Mouse (Mus musculus) olfactory bulb, adult 2 months (tissue): ENCODE measurements around the gene Adssl1. TPM values are rescaled to one million over a fixed set of nuclear protein-coding genes. Genes with fewer than 3 reads are reported as not detected.

Source experiments
- H3K27ac ChIP-seq: fragments of 200-500 bp; 2 replicates; pipeline ENCODE4 v1.5.1; 2012; ENCODE audit warnings: low read depth, low read length; ENCODE audit not compliant: insufficient read depth
- H3K4me1 ChIP-seq: fragments of 200-500 bp; 2 replicates; pipeline ENCODE4 v1.6.1; 2012; ENCODE audit warnings: low read length; ENCODE audit not compliant: control insufficient read depth, insufficient read depth
- H3K4me3 ChIP-seq: fragments of 200-500 bp; 2 replicates; pipeline ENCODE4 v1.5.1; 2012; ENCODE audit warnings: mild to moderate bottlenecking, low read depth, low read length, moderate library complexity; ENCODE audit not compliant: insufficient read depth
- CTCF ChIP-seq: fragments of 200-500 bp; IDR thresholded peaks from 2 replicates; pipeline ENCODE4 v1.5.1; 2012; ENCODE audit warnings: low read depth, mild to moderate bottlenecking, low read length, moderate library complexity; ENCODE audit not compliant: insufficient read depth
- POLR2A ChIP-seq: fragments of 200-500 bp; IDR thresholded peaks from 2 replicates; pipeline ENCODE4 v1.6.1; 2012; ENCODE audit warnings: mild to moderate bottlenecking, low read depth, low read length, moderate library complexity; ENCODE audit not compliant: insufficient read depth
- WGBS: fragments of 180-500 bp; shearing (Covaris S2); methylation state at CpG from one replicate; pipeline ENCODE4 v1.1.7; 2018; 5-methylcytosine and 5-hydroxymethylcytosine counted together
- polyA plus RNA-seq: library from polyadenylated mRNA; stranded (reverse); fragments of >200 nt; gene quantifications from 2 replicates; pipeline ENCODE4 v1.2.4, GENCODE M21; 2012; ENCODE audit warnings: low replicate concordance; ENCODE audit not compliant: missing spikeins, insufficient read depth, insufficient read length

Adssl1 gene
- polyA plus RNA-seq, 1 experiment: not detected

- Histone ChIP-seq H3K4me1 (peaks cover 62% of the 10 kb centered on the region), H3K4me3 (no peak overlapping the region), H3K27ac (peak overlapping the region; percentile 44; the same call in 1 of the 2 replicates)
- TF ChIP-seq POLR2A (no peak), CTCF (no peak)
- WGBS: 73% methylated on average over 9 of the region's 9 CpGs
Measured at GRCm38 (mm10) chr12:112616668-112617067, 3.2 kb upstream of the Adssl1 start.

GRCm38 (mm10) chr12:112617184-112617583 lies 2.7 kb upstream of the Adssl1 start:
- TF ChIP-seq CTCF (no peak), POLR2A (no peak)
- 0 out of 2 replicates have a peak overlapping the region, but pooled peaks have one; percentile 69 for H3K27ac ChIP-seq
- peaks cover 62% of the 10 kb centered on the region for H3K4me1 ChIP-seq
- WGBS: 24% methylated on average over 11 of the region's 11 CpGs
- H3K4me3 ChIP-seq: no peak overlapping the region

DNA sequence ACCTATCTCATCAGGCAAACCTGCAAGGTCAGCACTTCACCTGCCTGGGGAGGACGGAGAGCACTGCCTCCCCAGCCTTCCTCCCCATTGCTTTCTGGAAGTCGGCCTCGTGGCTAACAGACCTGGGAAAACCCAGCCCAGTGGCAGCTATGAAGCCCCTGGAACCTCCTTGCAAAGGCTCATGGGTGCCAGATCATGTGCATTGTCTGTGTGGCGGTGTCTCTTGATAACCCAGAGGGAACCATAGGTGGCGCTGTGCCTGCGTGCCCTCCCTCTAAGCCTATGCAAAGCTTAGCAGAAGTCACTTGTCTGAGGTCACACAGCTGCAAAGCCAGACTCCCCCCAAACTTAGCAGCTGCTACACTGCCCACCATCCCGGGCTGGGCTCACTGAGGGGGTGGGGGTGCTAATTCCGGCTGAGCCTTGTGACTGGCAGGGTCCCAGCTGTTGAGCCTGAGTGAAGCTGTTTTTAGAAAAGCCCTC lies 1.9 kb upstream of the Adssl1 start:
- TF ChIP-seq POLR2A (no peak), CTCF (0 out of 2 replicates have a peak, but pooled peaks have one; percentile 40)

GRCm38 (mm10) chr12:112618981-112619685 lies 712 bp upstream of the Adssl1 start:
- H3K27ac ChIP-seq: peak overlapping the region; percentile 63
- peak overlapping the region; percentile 62; the same call in 1 of the 2 replicates for H3K4me3 ChIP-seq
- TF ChIP-seq CTCF: no peak
- TF ChIP-seq POLR2A: no peak
- 55% methylated on average over 13 of the region's 13 CpGs for WGBS
- H3K4me1 ChIP-seq: peaks cover 63% of the 10 kb centered on the region

More for the DNA sequence above, 1.9 kb upstream of the Adssl1 start:
- Histone ChIP-seq H3K4me1 (peaks cover 62% of the 10 kb centered on the region), H3K27ac (peak overlapping the region; percentile 69), H3K4me3 (no peak overlapping the region)
- WGBS: 10% methylated on average over 8 of the region's 8 CpGs

GRCm38 (mm10) chr12:112620354-112621061 lies 663 bp downstream of the Adssl1 start:
- WGBS: 21% methylated on average over 16 of the region's 16 CpGs
- H3K4me1 ChIP-seq: peaks cover 59% of the 10 kb centered on the region
- peak overlapping the region; percentile 62 for H3K4me3 ChIP-seq
- no peak for TF ChIP-seq POLR2A
- no peak for TF ChIP-seq CTCF
- peak overlapping the region; percentile 63 for H3K27ac ChIP-seq

DNA sequence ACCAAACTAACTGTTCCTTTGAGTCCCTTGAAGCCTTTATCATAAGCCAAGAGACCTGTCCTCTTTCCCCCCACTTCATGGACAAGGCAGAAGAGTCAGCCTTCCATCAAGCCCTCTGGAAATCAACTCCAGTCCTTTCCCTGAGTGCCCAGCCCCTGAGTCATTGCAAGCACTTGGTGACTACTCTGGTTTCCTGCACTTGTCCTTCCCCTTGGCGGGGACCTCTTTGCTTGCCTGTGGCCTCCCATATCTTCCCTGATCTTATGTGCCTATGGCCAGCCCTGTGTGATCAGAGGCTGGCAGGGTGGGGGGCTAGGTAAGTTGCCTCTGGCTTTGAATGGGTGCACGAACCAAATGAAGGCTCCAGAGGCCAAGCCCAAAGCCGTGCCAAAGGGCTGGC lies 2.1 kb downstream of the Adssl1 start:
- TF ChIP-seq POLR2A (no peak), CTCF (no peak)
- WGBS: 83% methylated on average over 3 of the region's 3 CpGs
- Histone ChIP-seq H3K4me3 (no peak overlapping the region), H3K4me1 (peaks cover 55% of the 10 kb centered on the region), H3K27ac (no peak overlapping the region)

DNA sequence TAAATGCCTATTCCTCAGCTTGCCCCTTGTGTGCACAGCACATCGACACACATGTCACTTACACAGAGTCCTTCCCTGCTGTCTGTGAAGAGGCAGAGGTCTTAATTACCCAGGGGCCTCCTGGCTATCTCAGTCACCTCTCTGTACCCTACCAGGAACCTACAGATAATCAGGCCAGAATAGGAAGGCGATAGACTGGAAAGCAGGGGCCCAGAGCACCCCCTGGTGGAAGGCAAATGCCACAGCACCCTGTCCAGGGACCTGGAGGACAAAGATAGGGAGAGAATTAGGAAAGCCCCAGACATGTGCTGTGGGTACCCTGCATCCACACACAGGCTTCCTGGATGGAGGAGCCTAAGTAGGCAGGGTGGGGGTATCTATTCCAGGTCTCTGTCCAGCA lies 3.9 kb downstream of the Adssl1 start:
- Histone ChIP-seq H3K27ac (no peak overlapping the region), H3K4me1 (peaks cover 43% of the 10 kb centered on the region), H3K4me3 (no peak overlapping the region)
- WGBS: 22% methylated on average over 2 of the region's 2 CpGs
- TF ChIP-seq POLR2A (no peak), CTCF (peak; percentile 78; the same call in 1 of the 2 replicates)

DNA sequence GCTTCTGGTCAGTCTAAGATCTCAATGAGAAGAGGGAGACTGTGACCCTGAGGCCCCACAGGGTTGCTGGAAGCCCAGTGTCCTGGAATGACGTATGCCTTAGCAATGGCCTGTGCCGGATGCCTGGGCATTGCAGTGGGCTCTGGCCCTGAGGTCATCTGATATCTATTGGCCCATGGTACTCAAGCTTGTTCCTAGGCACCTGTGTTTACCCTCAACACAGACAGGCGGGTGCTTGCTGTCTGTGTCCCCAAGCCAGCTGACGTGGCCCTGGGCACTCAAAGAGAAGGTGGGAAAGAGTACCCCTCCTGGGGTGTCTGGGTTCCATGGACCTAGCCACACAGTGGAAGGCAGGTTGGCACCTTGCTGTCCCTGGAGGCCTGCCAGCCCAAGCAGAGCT lies 5.9 kb downstream of the Adssl1 start:
- TF ChIP-seq POLR2A: no peak
- TF ChIP-seq CTCF: no peak
- Histone ChIP-seq H3K4me1 (peaks cover 33% of the 10 kb centered on the region), H3K4me3 (no peak overlapping the region), H3K27ac (no peak overlapping the region)
- WGBS: 91% methylated on average over 4 of the region's 4 CpGs

DNA sequence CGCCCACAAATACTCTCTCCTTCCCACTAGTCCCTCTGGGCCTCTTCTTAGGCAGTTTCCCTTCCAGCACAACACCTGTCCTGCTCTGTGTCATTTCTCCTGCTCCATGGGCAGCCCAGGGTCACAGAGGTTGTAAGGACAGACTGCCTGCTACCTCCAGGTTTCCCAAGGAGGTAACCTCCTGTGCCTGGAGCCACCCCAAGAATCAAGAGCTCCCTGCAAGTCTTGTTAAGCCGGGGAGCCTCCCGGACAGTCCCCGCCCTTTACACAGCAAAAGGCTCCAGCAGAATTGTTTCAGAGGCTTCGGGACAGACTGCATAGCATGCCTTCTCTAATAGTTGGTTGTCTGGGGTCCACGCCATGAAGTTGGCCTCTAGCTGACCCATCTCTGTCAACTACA lies 6.6 kb downstream of the Adssl1 start:
- Histone ChIP-seq H3K4me3 (no peak overlapping the region), H3K27ac (no peak overlapping the region), H3K4me1 (peaks cover 25% of the 10 kb centered on the region)
- TF ChIP-seq POLR2A (no peak), CTCF (no peak)
- 86% methylated on average over 6 of the region's 6 CpGs for WGBS
